Mouse (Mus musculus) CD8-positive naive resting alpha-beta T cell, adult 2 months (primary cell): ENCODE data around the gene Gm42372.
"Not testable (repeated sequence)": the region's sequence is repeated elsewhere in the genome, so short reads cannot be mapped to it uniquely, and the experiment has no call there.

Source experiments
- DNase-seq, 2 experiments: peaks; one replicate each; pipeline ENCODE4 v3.0.0; 2022; ENCODE audit warnings: low read depth in 2 of 2, low spot score in 2 of 2

The Gm42372 gene

GRCm38 (mm10) chr7:16982859-16983568 is at the start of gene Gm42372:
Gene Gm42372, plus strand, starts transcription at chr7:16983086.
- DNase-seq = peak; percentile 53 to 67

- DNase-seq = no peak
These were observed 45.6 kb upstream of the Gm42372 start for GRCm38 (mm10) chr7:16937312-16937711.

- no peak for DNase-seq
These were observed 44.6 kb upstream of the Gm42372 start for GRCm38 (mm10) chr7:16938117-16938791.

GRCm38 (mm10) chr7:16940292-16940691 is 42.6 kb upstream of the Gm42372 start:
- no peak for DNase-seq

GRCm38 (mm10) chr7:16942861-16943260 is 40.0 kb upstream of the Gm42372 start:
- no peak for DNase-seq

- DNase-seq = peak in 1 of 2 experiments; percentile 46
These were observed 38.7 kb upstream of the Gm42372 start, which contains the start of gene Pnmal2 for GRCm38 (mm10) chr7:16944061-16944807. Gene Pnmal2, plus strand, starts transcription at chr7:16944682.

GRCm38 (mm10) chr7:16944808-16945315 is 38.0 kb upstream of the Gm42372 start:
- no peak for DNase-seq

- no peak for DNase-seq
These were observed 37.5 kb upstream of the Gm42372 start for GRCm38 (mm10) chr7:16945419-16945818.

GRCm38 (mm10) chr7:16946441-16947348 is 36.2 kb upstream of the Gm42372 start:
- no peak for DNase-seq

GRCm38 (mm10) chr7:16947349-16947895 is 35.5 kb upstream of the Gm42372 start:
- DNase-seq = no peak

GRCm38 (mm10) chr7:16947959-16948361 is 34.9 kb upstream of the Gm42372 start:
- DNase-seq = no peak

GRCm38 (mm10) chr7:16948923-16949458 is 33.9 kb upstream of the Gm42372 start:
- no peak for DNase-seq

GRCm38 (mm10) chr7:16949908-16950841 is 32.7 kb upstream of the Gm42372 start:
- peak; percentile 53 to 58 for DNase-seq

- DNase-seq = peak; percentile 73 to 81
These were observed 31.8 kb upstream of the Gm42372 start for GRCm38 (mm10) chr7:16950861-16951635.

GRCm38 (mm10) chr7:16953776-16954175 is 29.1 kb upstream of the Gm42372 start:
- DNase-seq = not testable (repeated sequence)

- DNase-seq = no peak
These were observed 27.2 kb upstream of the Gm42372 start for GRCm38 (mm10) chr7:16955712-16956111.

- DNase-seq = no peak
These were observed 26.2 kb upstream of the Gm42372 start for GRCm38 (mm10) chr7:16956410-16957265.
